Mouse (Mus musculus) heart, adult 2 months (tissue): ENCODE data around the gene Clstn2.

Experiments
- CTCF ChIP-seq: fragments of 200-600 bp; IDR thresholded peaks from 2 replicates; pipeline ENCODE4 v1.8.1; 2022; ENCODE audit warnings: antibody characterized with exemption, mild to moderate bottlenecking, moderate library complexity
- EP300 ChIP-seq: fragments of 200-500 bp; IDR thresholded peaks from 2 replicates; pipeline ENCODE4 v1.6.1; 2011; ENCODE audit warnings: low read depth, low read length, control low read depth; ENCODE audit not compliant: insufficient read depth
- POLR2A ChIP-seq: fragments of 200-500 bp; IDR thresholded peaks from 2 replicates; pipeline ENCODE4 v1.6.1; 2011; ENCODE audit warnings: mild to moderate bottlenecking, low read depth, low read length, control low read depth; ENCODE audit not compliant: insufficient read depth

DNA sequence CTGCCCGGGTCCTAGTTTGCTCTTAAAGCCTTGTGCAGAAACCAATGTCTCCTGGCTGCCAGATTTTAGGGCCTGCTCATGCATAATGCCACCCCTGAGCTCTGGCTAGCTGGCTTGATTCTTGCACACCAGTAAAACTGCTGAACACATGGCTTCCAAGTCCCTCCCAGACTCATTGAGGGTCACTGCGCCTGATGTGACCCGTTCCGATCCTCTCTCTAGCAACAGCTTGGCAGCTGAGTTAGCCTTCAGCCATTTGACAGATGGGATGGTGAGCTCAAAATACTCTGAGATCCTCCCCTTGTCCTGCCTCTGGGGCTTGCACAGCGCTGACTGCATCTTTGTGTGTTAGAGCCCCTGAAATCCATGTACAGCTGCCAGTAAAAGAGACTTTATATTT is 430.5 kb downstream of the Clstn2 start:
- TF ChIP-seq EP300 (no peak), CTCF (no peak), POLR2A (no peak)
